Mouse (Mus musculus) embryo, embryonic 11 days (tissue): ENCODE data around the gene Rbms1.

Experiments
- DNase-seq: peaks from one replicate; pipeline ENCODE4 v3.0.0-alpha.2; 2015

Rbms1 gene

GRCm38 (mm10) chr2:60706866-60707265 lies 256.1 kb downstream of the Rbms1 start:
- no peak for DNase-seq

DNA sequence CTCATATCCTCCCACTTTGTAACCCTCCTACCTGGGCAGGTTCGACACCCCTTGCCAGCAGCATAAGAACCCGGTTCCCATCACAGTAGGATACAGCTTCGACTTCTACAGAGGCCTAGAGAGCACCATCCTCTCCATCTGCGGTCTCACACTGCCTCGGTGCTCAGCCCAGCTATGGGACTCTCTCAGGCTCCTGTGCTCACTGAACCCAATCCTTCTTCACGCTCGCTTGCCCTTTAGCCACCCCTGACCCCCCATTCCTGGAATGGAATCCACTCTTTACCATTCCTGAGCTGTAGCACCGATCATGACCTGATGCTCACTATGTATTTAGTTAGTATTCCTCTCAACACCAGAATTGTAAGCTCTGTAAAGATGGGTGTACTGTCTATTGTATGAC lies 257.6 kb downstream of the Rbms1 start:
- no peak for DNase-seq

DNA sequence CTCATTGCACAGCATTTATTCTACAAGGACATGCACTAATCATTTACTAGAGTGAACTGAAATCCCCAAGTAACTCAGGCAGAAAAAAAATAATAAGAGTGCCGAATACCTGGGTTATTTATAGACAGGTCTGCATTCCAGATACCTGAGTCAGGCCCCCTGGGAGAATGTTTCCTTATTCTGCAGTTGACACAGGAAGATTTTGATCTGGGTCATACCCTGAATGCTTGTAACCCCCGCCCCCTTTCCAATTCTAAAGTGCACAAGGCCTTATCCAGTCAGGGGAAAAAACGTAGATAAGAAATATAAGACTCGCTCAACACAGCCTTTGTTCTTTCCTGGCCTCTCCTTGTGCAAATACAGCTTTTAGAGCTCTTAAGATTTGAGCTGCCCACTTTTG lies 259.7 kb downstream of the Rbms1 start:
- no peak for DNase-seq

GRCm38 (mm10) chr2:60700956-60701355 lies 262.0 kb downstream of the Rbms1 start:
- no peak for DNase-seq
